Mouse (Mus musculus) ovary, postnatal 14 days (tissue): Measurements from ENCODE around the gene Nrsn1.
"Not testable (repeated sequence)": the region's sequence is repeated elsewhere in the genome, so short reads cannot be mapped to it uniquely, and the experiment has no call there.

Experiments used
- DNase-seq: peaks from one replicate; pipeline ENCODE4 v3.0.0; 2022; ENCODE audit warnings: low spot score

Nrsn1 gene

DNA sequence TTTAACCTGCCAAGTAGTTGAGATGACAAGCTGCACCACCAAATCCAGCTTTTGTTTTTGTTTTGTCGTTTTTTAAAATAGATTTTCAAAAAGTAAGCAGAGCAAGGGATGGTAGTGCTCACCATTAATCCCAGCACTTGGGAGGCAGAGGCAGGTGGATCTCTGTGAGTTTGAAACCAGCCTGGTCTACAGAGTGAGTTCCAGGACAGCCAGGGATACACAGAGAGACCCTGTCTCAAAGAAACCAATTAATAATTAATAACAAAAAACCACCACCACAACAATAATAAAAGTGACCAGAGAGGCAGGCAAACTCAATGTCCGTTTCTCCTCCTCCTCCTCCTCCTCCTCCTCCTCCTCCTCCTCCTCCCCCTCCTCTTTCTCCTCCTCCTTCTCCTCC is at the start of gene Nrsn1:
Gene Nrsn1 (minus strand): TSS at position 101 of the 400 bp plus-strand sequence.
- DNase-seq: not testable (repeated sequence)

- no peak for DNase-seq
Measured at GRCm38 (mm10) chr13:25312059-25312458, 41.8 kb upstream of the Nrsn1 start.

GRCm38 (mm10) chr13:25310068-25310467 is 39.8 kb upstream of the Nrsn1 start:
- no peak for DNase-seq

DNA sequence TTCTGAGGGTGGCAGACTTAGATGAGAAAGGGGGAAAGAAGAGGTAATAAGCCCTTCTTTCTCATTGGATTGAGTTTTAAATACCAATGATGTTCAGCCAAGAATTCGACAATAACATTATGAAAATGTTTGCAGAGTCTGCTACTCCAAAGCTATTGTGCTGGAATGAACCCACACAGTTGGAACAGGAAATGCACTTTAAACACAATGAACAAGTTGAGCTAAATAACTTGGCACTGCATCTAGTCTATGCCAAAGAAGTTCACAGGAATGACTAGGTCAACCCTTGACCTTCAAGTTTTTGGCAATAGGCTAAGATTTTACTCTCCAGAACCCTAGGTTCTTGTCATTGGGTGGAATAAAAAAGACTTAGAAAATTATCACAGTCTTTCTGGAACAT is 18.4 kb upstream of the Nrsn1 start:
- no peak for DNase-seq

DNA sequence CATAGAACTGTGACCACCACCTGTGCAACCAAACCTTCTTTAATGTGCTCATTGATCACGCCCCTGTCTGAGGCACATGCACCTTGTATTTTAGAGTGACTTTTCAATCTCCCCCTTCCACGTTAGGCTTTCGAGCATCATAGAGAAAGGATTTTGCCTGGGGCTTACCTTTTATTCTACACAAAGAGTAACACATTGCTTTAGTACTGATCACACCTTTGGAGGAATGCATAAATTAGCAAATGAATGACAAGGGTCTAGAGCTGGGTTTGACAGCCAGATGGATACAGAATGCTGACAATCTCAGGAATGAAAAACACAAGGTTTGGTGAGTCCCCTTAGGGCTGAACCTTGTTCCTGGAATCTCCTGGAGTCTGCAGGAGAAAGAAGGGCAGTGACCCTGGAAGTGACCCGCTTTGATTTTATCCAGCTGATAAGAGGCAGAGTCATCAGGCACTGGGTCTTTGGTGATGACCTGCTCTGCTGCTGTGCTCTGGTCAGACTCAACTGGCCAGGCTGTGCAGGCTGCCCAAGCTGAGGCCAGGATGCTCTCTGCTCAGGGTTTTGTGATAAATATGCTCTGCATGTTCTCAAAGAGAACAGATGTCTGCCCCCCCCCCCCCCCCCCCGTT is 4.7 kb upstream of the Nrsn1 start:
- DNase-seq: no peak

GRCm38 (mm10) chr13:25272189-25272588 is 1.9 kb upstream of the Nrsn1 start:
- DNase-seq: no peak

- DNase-seq: no peak
Measured at GRCm38 (mm10) chr13:25269569-25270268, 583 bp downstream of the Nrsn1 start.

GRCm38 (mm10) chr13:25269039-25269438 is 1.3 kb downstream of the Nrsn1 start:
- peak; percentile 71 for DNase-seq

- no peak for DNase-seq
Measured at GRCm38 (mm10) chr13:25262748-25263147, 7.6 kb downstream of the Nrsn1 start.

- no peak for DNase-seq
Measured at GRCm38 (mm10) chr13:25257608-25258007, 12.7 kb downstream of the Nrsn1 start.

DNA sequence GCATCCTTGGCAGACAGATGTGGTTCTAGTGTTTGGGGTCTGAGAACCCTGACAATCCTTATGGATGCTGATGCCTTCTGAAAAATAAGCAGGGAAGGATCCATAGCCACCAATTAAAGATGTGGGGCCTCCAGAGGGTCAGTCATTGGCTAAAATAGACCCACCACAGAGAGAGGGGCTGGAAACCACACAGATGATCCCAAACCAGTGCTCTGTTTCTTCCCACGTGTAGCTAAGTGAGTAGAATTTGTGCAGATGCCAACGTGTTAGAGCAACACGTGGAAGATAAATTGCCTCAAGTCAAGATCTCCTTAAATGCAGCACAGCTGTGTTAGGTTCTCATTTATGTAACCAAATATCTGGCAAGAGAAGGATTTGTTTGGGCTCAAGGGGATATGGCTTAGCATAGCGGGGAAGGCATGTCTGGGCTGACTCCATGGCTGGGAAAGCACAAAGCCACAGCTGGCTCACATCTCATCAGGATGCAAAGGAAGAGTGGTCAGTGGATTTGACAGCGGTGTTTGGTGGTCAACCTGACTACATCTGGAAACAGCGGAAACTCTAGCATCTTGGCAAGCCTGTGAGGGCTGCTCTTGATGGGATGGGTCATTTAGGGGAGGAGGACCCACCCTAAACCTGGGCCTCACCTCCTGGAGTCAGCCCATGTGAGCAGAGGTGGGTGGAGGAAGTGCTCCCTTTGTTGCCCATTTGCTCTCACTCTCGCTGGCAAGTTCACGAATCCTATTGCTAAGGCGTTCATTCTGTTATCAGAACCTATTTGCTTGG is 15.6 kb downstream of the Nrsn1 start:
- no peak for DNase-seq

DNA sequence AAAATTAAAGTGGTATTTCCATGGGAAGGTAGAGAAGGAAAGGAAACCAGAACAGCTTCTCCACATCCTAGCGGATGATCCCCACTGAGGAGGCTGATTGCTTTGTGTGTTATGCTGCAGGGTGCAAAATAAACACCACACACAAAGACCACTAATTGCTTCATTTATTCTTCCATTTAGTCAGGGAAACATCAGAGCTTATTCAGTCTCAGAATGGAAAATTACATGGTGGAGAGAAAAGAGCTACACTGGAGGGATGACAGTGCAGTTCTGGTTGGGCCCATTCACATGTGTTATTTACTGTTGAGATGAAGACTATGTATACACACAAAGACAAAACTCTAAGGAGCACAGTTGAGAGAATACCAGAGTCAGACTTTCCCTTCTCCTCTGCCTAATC is 18.4 kb downstream of the Nrsn1 start:
- DNase-seq: no peak

GRCm38 (mm10) chr13:25220186-25220787 is 50.0 kb downstream of the Nrsn1 start:
- no peak for DNase-seq

GRCm38 (mm10) chr13:25218394-25218793 is 51.9 kb downstream of the Nrsn1 start:
- no peak for DNase-seq

DNA sequence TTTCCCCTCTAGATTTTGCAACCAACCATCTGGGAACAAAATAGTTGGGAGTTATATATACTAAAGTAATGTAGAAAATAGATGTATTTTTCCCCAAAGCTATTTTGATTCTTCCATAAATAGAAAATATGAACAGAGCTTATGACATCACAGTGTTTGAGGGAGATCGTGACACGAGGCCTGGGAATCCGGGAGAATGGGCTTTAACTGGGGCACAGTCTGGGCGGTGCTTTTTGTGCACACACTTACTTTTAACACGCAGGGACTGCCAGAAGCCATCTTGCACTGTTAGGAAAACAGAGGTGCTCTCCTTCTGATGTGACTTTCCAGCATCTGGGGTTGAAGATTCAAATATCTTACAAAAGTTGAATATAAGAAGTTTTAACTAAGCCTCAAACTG is 63.4 kb downstream of the Nrsn1 start:
- no peak for DNase-seq
